Mouse (Mus musculus) neural tube, embryonic 12.5 days (tissue): Measurements from ENCODE around the gene Plek2. TPM values are rescaled to one million over a fixed set of nuclear protein-coding genes. Genes with fewer than 3 reads are reported as not detected.
A peak's percentile ranks its signal among the peaks of the same experiment; 100 is the strongest.

Source experiments
- ATAC-seq: fragments of 200-750 bp; cut with Nextera tagmentation; 2 replicates; pipeline ENCODE4 v1.8.0; 2017; ENCODE audit warnings: low read depth, mild to moderate bottlenecking, moderate TSS enrichment, moderate library complexity; ENCODE audit not compliant: low FRiP score
- H3K27ac ChIP-seq: fragments of 300-500 bp; sonication (generic); 2 replicates; pipeline ENCODE4 v1.5.1; 2016
- H3K27me3 ChIP-seq: fragments of 300-500 bp; sonication (generic); replicated peaks from 2 replicates; pipeline ENCODE4 v1.6.1; 2016; ENCODE audit warnings: mild to moderate bottlenecking
- H3K36me3 ChIP-seq: fragments of 300-500 bp; sonication (generic); 2 replicates; pipeline ENCODE4 v1.6.1; 2016; ENCODE audit warnings: mild to moderate bottlenecking
- H3K4me1 ChIP-seq: fragments of 300-500 bp; sonication (generic); 2 replicates; pipeline ENCODE4 v1.6.1; 2016
- H3K4me2 ChIP-seq: fragments of 300-500 bp; sonication (generic); replicated peaks from 2 replicates; pipeline ENCODE4 v1.6.1; 2016; ENCODE audit warnings: mild to moderate bottlenecking
- H3K4me3 ChIP-seq: fragments of 300-500 bp; sonication (generic); 2 replicates; pipeline ENCODE4 v1.5.1; 2016
- H3K9ac ChIP-seq: fragments of 300-500 bp; sonication (generic); 2 replicates; pipeline ENCODE4 v1.6.1; 2016; ENCODE audit warnings: mild to moderate bottlenecking
- H3K9me3 ChIP-seq: fragments of 300-500 bp; sonication (generic); 2 replicates; pipeline ENCODE4 v1.6.1; 2016; ENCODE audit warnings: mild to moderate bottlenecking
- WGBS: fragments of 180-500 bp; shearing (Covaris S2); methylation state at CpG from one replicate; pipeline ENCODE4 v1.1.7; 2016; 5-methylcytosine and 5-hydroxymethylcytosine counted together
- polyA plus RNA-seq: library from polyadenylated mRNA; unstranded; fragments of >200 nt; fragmentation: Nextera tagmentation; extraction: Ambion mirVana; gene quantifications from 2 replicates; pipeline ENCODE4 v1.2.1, GENCODE M21; 2016

Plek2 gene
- polyA plus RNA-seq, 1 experiment from 2014 or later: 2.2 TPM

GRCm38 (mm10) chr12:78908081-78908605 is 1.4 kb upstream of the Plek2 start:
- ATAC-seq: no peak
- Histone ChIP-seq H3K4me2 (no peak overlapping the region), H3K36me3 (no peaks in the 10 kb centered on the region), H3K27me3 (peaks cover 59% of the 10 kb centered on the region), H3K27ac (no peak overlapping the region), H3K9ac (no peak overlapping the region), H3K4me3 (no peak overlapping the region), H3K9me3 (no peaks in the 10 kb centered on the region), H3K4me1 (peaks cover 14% of the 10 kb centered on the region)
- WGBS: 82% methylated on average over 6 of the region's 6 CpGs

GRCm38 (mm10) chr12:78904499-78904898 is 2.3 kb downstream of the Plek2 start:
- Histone ChIP-seq H3K4me1 (peaks cover 4% of the 10 kb centered on the region), H3K36me3 (no peaks in the 10 kb centered on the region), H3K27ac (no peak overlapping the region), H3K4me2 (no peak overlapping the region), H3K4me3 (no peak overlapping the region), H3K9ac (no peak overlapping the region), H3K27me3 (peaks cover 30% of the 10 kb centered on the region), H3K9me3 (no peaks in the 10 kb centered on the region)
- 83% methylated on average over 7 of the region's 7 CpGs for WGBS
- ATAC-seq: no peak

GRCm38 (mm10) chr12:78903313-78903712 is 3.5 kb downstream of the Plek2 start:
- H3K36me3 ChIP-seq: no peaks in the 10 kb centered on the region
- H3K4me3 ChIP-seq: no peak overlapping the region
- peaks cover 4% of the 10 kb centered on the region for H3K4me1 ChIP-seq
- 82% methylated on average over 4 of the region's 4 CpGs for WGBS
- H3K27me3 ChIP-seq: peaks cover 23% of the 10 kb centered on the region; the same call in 1 of the 2 replicates
- no peaks in the 10 kb centered on the region for H3K9me3 ChIP-seq
- no peak overlapping the region for H3K9ac ChIP-seq
- ATAC-seq: no peak
- H3K4me2 ChIP-seq: no peak overlapping the region
- H3K27ac ChIP-seq: no peak overlapping the region

GRCm38 (mm10) chr12:78901467-78901866 is 5.3 kb downstream of the Plek2 start:
- Histone ChIP-seq H3K9ac (no peak overlapping the region), H3K4me1 (no peaks in the 10 kb centered on the region), H3K36me3 (no peaks in the 10 kb centered on the region), H3K4me2 (no peak overlapping the region), H3K4me3 (no peak overlapping the region), H3K27me3 (peaks cover 6% of the 10 kb centered on the region; the same call in 1 of the 2 replicates), H3K9me3 (no peaks in the 10 kb centered on the region), H3K27ac (no peak overlapping the region)
- no peak for ATAC-seq
- WGBS: 83% methylated on average over 5 of the region's 5 CpGs

GRCm38 (mm10) chr12:78897861-78898260 is 8.9 kb downstream of the Plek2 start:
- no peaks in the 10 kb centered on the region for H3K4me1 ChIP-seq
- no peaks in the 10 kb centered on the region for H3K27me3 ChIP-seq
- H3K36me3 ChIP-seq: no peaks in the 10 kb centered on the region
- no peak overlapping the region for H3K9ac ChIP-seq
- H3K9me3 ChIP-seq: no peaks in the 10 kb centered on the region
- ATAC-seq: no peak
- H3K4me2 ChIP-seq: no peak overlapping the region
- 90% methylated on average over 1 of the region's 1 CpGs for WGBS
- H3K4me3 ChIP-seq: no peak overlapping the region
- no peak overlapping the region for H3K27ac ChIP-seq

- ATAC-seq: no peak
- Histone ChIP-seq H3K4me1 (no peaks in the 10 kb centered on the region), H3K4me2 (no peak overlapping the region), H3K27me3 (no peaks in the 10 kb centered on the region), H3K9me3 (no peaks in the 10 kb centered on the region), H3K9ac (no peak overlapping the region), H3K27ac (no peak overlapping the region), H3K36me3 (peaks cover 10% of the 10 kb centered on the region), H3K4me3 (no peak overlapping the region)
- 93% methylated on average over 2 of the region's 2 CpGs for WGBS
These were observed 15.6 kb downstream of the Plek2 start for GRCm38 (mm10) chr12:78891149-78891548.

GRCm38 (mm10) chr12:78890062-78890461 is 16.7 kb downstream of the Plek2 start:
- WGBS: 82% methylated on average over 1 of the region's 1 CpGs
- Histone ChIP-seq H3K36me3 (peaks cover 18% of the 10 kb centered on the region), H3K9me3 (no peaks in the 10 kb centered on the region), H3K4me3 (no peak overlapping the region), H3K27ac (no peak overlapping the region), H3K9ac (no peak overlapping the region), H3K4me1 (no peaks in the 10 kb centered on the region), H3K27me3 (no peaks in the 10 kb centered on the region), H3K4me2 (no peak overlapping the region)
- no peak for ATAC-seq

GRCm38 (mm10) chr12:78874581-78874980 is 32.2 kb downstream of the Plek2 start:
- 94% methylated on average over 3 of the region's 3 CpGs for WGBS
- Histone ChIP-seq H3K27ac (no peak overlapping the region), H3K4me1 (no peaks in the 10 kb centered on the region), H3K4me2 (no peak overlapping the region), H3K9me3 (no peaks in the 10 kb centered on the region), H3K4me3 (no peak overlapping the region), H3K36me3 (peaks cover 43% of the 10 kb centered on the region), H3K27me3 (no peaks in the 10 kb centered on the region), H3K9ac (no peak overlapping the region)
- no peak for ATAC-seq

GRCm38 (mm10) chr12:78868115-78868514 is 38.6 kb downstream of the Plek2 start:
- no peaks in the 10 kb centered on the region for H3K9me3 ChIP-seq
- no peak overlapping the region for H3K4me3 ChIP-seq
- peaks cover 2% of the 10 kb centered on the region for H3K4me1 ChIP-seq
- no peak overlapping the region for H3K27ac ChIP-seq
- no peak overlapping the region for H3K4me2 ChIP-seq
- H3K27me3 ChIP-seq: no peaks in the 10 kb centered on the region
- 93% methylated on average over 1 of the region's 1 CpGs for WGBS
- peaks cover 22% of the 10 kb centered on the region for H3K36me3 ChIP-seq
- no peak overlapping the region for H3K9ac ChIP-seq
- no peak for ATAC-seq

GRCm38 (mm10) chr12:78865434-78865833 is 41.3 kb downstream of the Plek2 start:
- H3K9ac ChIP-seq: no peak overlapping the region
- H3K36me3 ChIP-seq: peaks cover 12% of the 10 kb centered on the region
- H3K9me3 ChIP-seq: no peaks in the 10 kb centered on the region
- no peak overlapping the region for H3K4me3 ChIP-seq
- peaks cover 12% of the 10 kb centered on the region for H3K4me1 ChIP-seq
- no peak overlapping the region for H3K4me2 ChIP-seq
- H3K27ac ChIP-seq: no peak overlapping the region
- 97% methylated on average over 1 of the region's 1 CpGs for WGBS
- H3K27me3 ChIP-seq: no peaks in the 10 kb centered on the region
- ATAC-seq: no peak

- peak overlapping the region; percentile 51; the same call in 1 of the 2 replicates for H3K27ac ChIP-seq
- no peak; the same call in 1 of the 2 replicates for ATAC-seq
- H3K4me1 ChIP-seq: peaks cover 22% of the 10 kb centered on the region
- no peaks in the 10 kb centered on the region for H3K9me3 ChIP-seq
- H3K4me3 ChIP-seq: peak overlapping the region; percentile 71
- H3K9ac ChIP-seq: peak overlapping the region; percentile 81
- under 1% methylated on average over 22 of the region's 22 CpGs for WGBS
- peak overlapping the region; percentile 69 for H3K4me2 ChIP-seq
- no peaks in the 10 kb centered on the region for H3K27me3 ChIP-seq
- peaks cover 2% of the 10 kb centered on the region; the same call in 1 of the 2 replicates for H3K36me3 ChIP-seq
These were observed 44.5 kb downstream of the Plek2 start for GRCm38 (mm10) chr12:78862254-78862730.

GRCm38 (mm10) chr12:78861496-78862253 is 45.1 kb downstream of the Plek2 start, which contains the start of the genes Atp6v1d and Eif2s1:
Gene Atp6v1d (minus strand): TSS chr12:78861638.
Gene Eif2s1 (plus strand): TSS chr12:78861819.
- Histone ChIP-seq H3K4me2 (peak within 1 kb of the TSS; percentile 89), H3K27me3 (no peaks in the 10 kb centered on the region), H3K4me1 (peaks cover 22% of the 10 kb centered on the region), H3K9ac (peak within 1 kb of the TSS; percentile 81), H3K9me3 (no peaks in the 10 kb centered on the region), H3K4me3 (peak within 1 kb of the TSS; percentile 71), H3K27ac (peak within 1 kb of the TSS; percentile 51; the same call in 1 of the 2 replicates), H3K36me3 (no peaks in the 10 kb centered on the region)
- under 1% methylated on average over 55 of the region's 55 CpGs for WGBS
- ATAC-seq: peak; percentile 100
